Mouse (Mus musculus) ES-Bruce4 (cell line): ENCODE data around the gene Matn1.

Experiments used
- CTCF ChIP-seq: IDR thresholded peaks from one replicate; pipeline ENCODE4 v1.8.1; 2011; ENCODE audit warnings: low read depth, low read length
- EP300 ChIP-seq: IDR thresholded peaks from 2 replicates; pipeline ENCODE4 v1.6.1; 2011; ENCODE audit warnings: low read depth, low read length; ENCODE audit not compliant: insufficient read depth
- POLR2A ChIP-seq: IDR thresholded peaks from one replicate; pipeline ENCODE4 v1.8.1; 2011; ENCODE audit warnings: low read length; ENCODE audit not compliant: insufficient read depth

DNA sequence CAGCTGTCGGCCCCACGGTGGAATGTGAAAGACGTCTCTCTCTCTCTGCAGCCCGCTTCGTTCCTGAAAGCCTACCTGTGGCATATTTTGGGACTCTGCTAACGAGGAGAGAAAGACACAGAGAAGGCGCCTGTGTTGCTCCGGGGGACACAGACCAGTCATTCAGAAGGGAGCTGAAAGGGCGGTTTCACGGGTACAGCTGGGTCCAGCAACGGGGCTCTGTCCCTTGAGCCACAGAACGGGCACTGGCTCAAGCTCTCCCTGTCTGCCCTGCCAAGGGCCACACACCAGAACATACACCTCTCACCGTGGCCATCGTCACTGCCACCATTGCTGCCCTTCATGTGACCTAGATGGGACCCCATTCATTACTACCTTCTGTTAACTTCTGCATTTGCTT lies 1.5 kb upstream of the Matn1 start:
- TF ChIP-seq POLR2A (no peak), CTCF (no peak), EP300 (no peak)
